8 mouse cellular contexts compared by ENCODE assay signal in genomic region chr4:109983281-109984001, GRCm38 (mm10). TPM values are rescaled to one million over a fixed set of nuclear protein-coding genes. Genes with fewer than 3 reads are reported as not detected.
A peak's percentile ranks its signal among the peaks of the same experiment; 100 is the strongest.
DNase-seq lines count a peak whose midpoint lies in the region; ATAC-seq and TF ChIP-seq lines count a peak whose summit lies in the region.

No protein-coding gene starts in this region.

- no peak for DNase-seq in layer of hippocampus, adult 2 months (ENCODE audit: low spot score in 2 of 2)
- DNase-seq in layer of hippocampus, adult 9-11 months = no peak
- peak; percentile 53 for DNase-seq in embryo, embryonic 11 days
- DNase-seq in heart, postnatal 4 days = peak; percentile 9
- no peak for DNase-seq in T-cell, adult 2 months (ENCODE audit: low spot score)
- no peak for DNase-seq in layer of hippocampus, adult 8-10 months (ENCODE audit: low spot score in 2 of 2)

- H3K9ac ChIP-seq in midbrain, embryonic 15.5 days = no peak overlapping the region

- H3K36me3 ChIP-seq in midbrain, embryonic 15.5 days (replicated peaks) = no peaks in the 10 kb centered on the region

- no peaks in the 10 kb centered on the region for H3K9me3 ChIP-seq in midbrain, embryonic 15.5 days

- H3K27ac ChIP-seq in layer of hippocampus, adult 2 months = peak overlapping the region; percentile 69; the same call in 1 of the 2 replicates
- peak overlapping the region; percentile 21; the same call in 1 of the 2 replicates for H3K27ac ChIP-seq in midbrain, embryonic 15.5 days

- peaks cover 24% of the 10 kb centered on the region for H3K4me1 ChIP-seq in midbrain, embryonic 15.5 days

- WGBS in midbrain, embryonic 15.5 days = 2% methylated on average over 49 of the region's 49 CpGs

- peak overlapping the region; percentile 20 for H3K4me2 ChIP-seq in midbrain, embryonic 15.5 days

- TF ChIP-seq CTCF in layer of hippocampus, adult 2 months (conservative IDR thresholded peaks at IDR 0.05) = no peak

- no peak for ATAC-seq in midbrain, embryonic 15.5 days (replicated peaks)
- no peak for ATAC-seq in frontal cortex, adult (ENCODE audit: low TSS enrichment)

- H3K27me3 ChIP-seq in midbrain, embryonic 15.5 days (replicated peaks) = peaks cover 81% of the 10 kb centered on the region

- peak overlapping the region; percentile 36; the same call in 1 of the 2 replicates for H3K4me3 ChIP-seq in layer of hippocampus, adult 2 months
- H3K4me3 ChIP-seq in midbrain, embryonic 15.5 days = peak overlapping the region; percentile 10

RNA-seq across cellular contexts. Expression of gene Dmrta2, which starts 5.6 kb away (rescaled TPM):
- total RNA-seq in layer of hippocampus, adult 2 months (2021) = 1 to 10 TPM; 3.5 to 4.4 TPM
- under 1 TPM; 0.41 to 0.55 TPM for total RNA-seq in heart, postnatal 4 days (2021)
- 1.1 and 1.6 TPM in 2 replicates for polyA plus RNA-seq in midbrain, embryonic 15.5 days (2015; fragmentation: Nextera tagmentation; extraction: Ambion mirVana)
- total RNA-seq in layer of hippocampus, adult 8-10 months (2022) = 1 to 10 TPM; 1.7 to 3.4 (median 2.2) TPM

Comparison
In these comparisons a context has a peak if more than half of its experiments do, and no peak if none do; other contexts are left out.
1. DNase-seq: peak in embryo, embryonic 11 days (single experiment) and heart, postnatal 4 days (single experiment); none in layer of hippocampus, adult 2 months (0 of 2), layer of hippocampus, adult 9-11 months (single experiment), T-cell, adult 2 months (single experiment) and layer of hippocampus, adult 8-10 months (0 of 2).